Mouse (Mus musculus) MEL (cell line): ENCODE data around the gene Slc39a7.

Source experiments
- BHLHE40 ChIP-seq: IDR thresholded peaks from 2 replicates; pipeline ENCODE4 v1.6.1; 2012; ENCODE audit warnings: low read depth, mild to moderate bottlenecking, inconsistent platforms, low read length, improper control_type of control experiment, borderline replicate concordance
- CTCF ChIP-seq, 3 experiments: IDR thresholded peaks in 2 of 3; conservative IDR thresholded peaks in 1 of 3; 2 replicates each; pipeline ENCODE4 v1.5.1; 2011 to 2012; ENCODE audit warnings: low read length in 3 of 3, low read depth in 2 of 3, mild to moderate bottlenecking in 2 of 3, improper control_type of control experiment in 1 of 3, inconsistent platforms in 1 of 3, mixed read lengths in 1 of 3, moderate library complexity in 1 of 3; ENCODE audit not compliant: control insufficient read depth in 1 of 3, insufficient read depth in 1 of 3, poor library complexity in 1 of 3, severe bottlenecking in 1 of 3
- MXI1 ChIP-seq: IDR thresholded peaks from 2 replicates; pipeline ENCODE4 v1.6.1; 2011; ENCODE audit warnings: mild to moderate bottlenecking, low read depth, low read length, improper control_type of control experiment
- NRF1 ChIP-seq: IDR thresholded peaks from 2 replicates; pipeline ENCODE4 v1.6.1; 2014; ENCODE audit warnings: low read depth, mild to moderate bottlenecking, inconsistent platforms, low read length, improper control_type of control experiment, moderate library complexity; ENCODE audit not compliant: poor library complexity, insufficient read depth, severe bottlenecking
- POLR2A ChIP-seq, 2 experiments: IDR thresholded peaks; 2 replicates each; pipeline ENCODE4 v1.6.1; 2011 to 2012; ENCODE audit warnings: low read length in 2 of 2, mild to moderate bottlenecking in 2 of 2, control low read depth in 1 of 2, improper control_type of control experiment in 1 of 2, low read depth in 1 of 2, moderate library complexity in 1 of 2; ENCODE audit not compliant: control insufficient read depth in 1 of 2, insufficient read depth in 1 of 2, poor library complexity in 1 of 2

- TF ChIP-seq POLR2A (IDR thresholded peaks at IDR 0.05; ENCODE audit: control insufficient read depth in 1 of 2, insufficient read depth in 1 of 2, low read depth in 1 of 2, low read length in 2 of 2, poor library complexity in 1 of 2) (no peak), CTCF (IDR thresholded peaks at IDR 0.05 in 2 of 3, conservative IDR thresholded peaks at IDR 0.05 in 1 of 3; ENCODE audit: control insufficient read depth in 1 of 3, insufficient read depth in 1 of 3, low read depth in 2 of 3, low read length in 3 of 3, poor library complexity in 1 of 3, severe bottlenecking in 1 of 3) (no peak), NRF1 (no peak), BHLHE40 (no peak), MXI1 (no peak)
Observed at GRCm38 (mm10) chr17:33978631-33979031, 52.9 kb downstream of the Slc39a7 start.
